Mouse (Mus musculus) CH12.LX (cell line): ENCODE measurements around the gene Klhl29. TPM values are rescaled to one million over a fixed set of nuclear protein-coding genes. Genes with fewer than 3 reads are reported as not detected.
A peak's percentile ranks its signal among the peaks of the same experiment; 100 is the strongest.

Source experiments
- DNase-seq: peaks from one replicate; pipeline ENCODE4 v3.0.0-alpha.2; 2013; ENCODE audit errors: extremely low read depth
- H3K27ac ChIP-seq: 2 replicates; pipeline ENCODE4 v1.5.1; 2012; ENCODE audit warnings: low read depth, mild to moderate bottlenecking, control low read depth, moderate library complexity; ENCODE audit not compliant: insufficient read depth
- H3K27me3 ChIP-seq: replicated peaks from 2 replicates; pipeline ENCODE3; 2012; ENCODE audit warnings: inconsistent platforms
- H3K36me3 ChIP-seq, 2 experiments: replicated peaks in 1 of 2; 2 replicates each; pipeline versions ENCODE3 to v1.6.1; 2012; ENCODE audit warnings: inconsistent platforms in 1 of 2, low read length in 1 of 2, mild to moderate bottlenecking in 1 of 2, mixed read lengths in 1 of 2, moderate library complexity in 1 of 2; ENCODE audit not compliant: control insufficient read depth in 1 of 2, insufficient read depth in 1 of 2
- H3K4me1 ChIP-seq, 2 experiments: 2 replicates each; pipeline ENCODE4 v1.6.1; 2012; ENCODE audit warnings: inconsistent platforms in 1 of 2, moderate library complexity in 1 of 2; ENCODE audit not compliant: insufficient read depth in 2 of 2, control insufficient read depth in 1 of 2
- H3K4me2 ChIP-seq: 2 replicates; pipeline ENCODE4 v1.6.1; 2012; ENCODE audit warnings: low read depth, mild to moderate bottlenecking, control low read depth; ENCODE audit not compliant: poor library complexity, insufficient read depth, severe bottlenecking
- H3K4me3 ChIP-seq, 3 experiments: fragments of 150-350 bp in 1 of 3; sonication (generic) in 1 of 3; replicated peaks in 1 of 3; 2 replicates each; pipeline versions ENCODE3 to v1.5.1; 2011 to 2012; ENCODE audit warnings: low read depth in 2 of 3, low read length in 2 of 3, mild to moderate bottlenecking in 2 of 3, moderate library complexity in 2 of 3, control low read depth in 1 of 3, improper control_type of control experiment in 1 of 3, inconsistent platforms in 1 of 3, mixed read lengths in 1 of 3; ENCODE audit not compliant: poor library complexity in 1 of 3
- H3K79me2 ChIP-seq: replicated peaks from 2 replicates; pipeline ENCODE4 v1.6.1; 2012; ENCODE audit warnings: mild to moderate bottlenecking, moderate library complexity; ENCODE audit not compliant: control insufficient read depth, poor library complexity, insufficient read depth, severe bottlenecking; ENCODE audit errors: extremely low read depth
- H3K9ac ChIP-seq: 2 replicates; pipeline ENCODE4 v1.6.1; 2012; ENCODE audit warnings: low read depth, mild to moderate bottlenecking, control low read depth, moderate library complexity; ENCODE audit not compliant: insufficient read depth
- H3K9me3 ChIP-seq: replicated peaks from 2 replicates; pipeline ENCODE3; 2012; ENCODE audit warnings: low read length, inconsistent platforms, mixed read lengths
- CHD1 ChIP-seq: IDR thresholded peaks from 2 replicates; pipeline ENCODE4 v1.6.1; 2012; ENCODE audit warnings: low read depth, low read length, improper control_type of control experiment, inconsistent platforms
- CTCF ChIP-seq, 2 experiments: IDR thresholded peaks in 1 of 2; conservative IDR thresholded peaks in 1 of 2; 2 replicates each; pipeline ENCODE4 v1.5.1; 2011 to 2012; ENCODE audit warnings: low read depth in 2 of 2, low read length in 2 of 2, improper control_type of control experiment in 1 of 2, inconsistent platforms in 1 of 2, mild to moderate bottlenecking in 1 of 2, moderate library complexity in 1 of 2
- ELF1 ChIP-seq: IDR thresholded peaks from 2 replicates; pipeline ENCODE4 v1.6.1; 2014; ENCODE audit warnings: low read depth, mild to moderate bottlenecking, inconsistent platforms, low read length, improper control_type of control experiment
- GABPA ChIP-seq: IDR thresholded peaks from 2 replicates; pipeline ENCODE4 v1.6.1; 2012; ENCODE audit warnings: low read depth, low read length, improper control_type of control experiment, inconsistent platforms; ENCODE audit not compliant: insufficient replicate concordance
- JUN ChIP-seq: IDR thresholded peaks from 2 replicates; pipeline ENCODE4 v1.6.1; 2011; ENCODE audit warnings: low read depth, mild to moderate bottlenecking, low read length, improper control_type of control experiment, moderate library complexity; ENCODE audit not compliant: insufficient read depth
- JUND ChIP-seq: conservative IDR thresholded peaks from 2 replicates; pipeline ENCODE4 v1.6.1; 2011; ENCODE audit warnings: low read depth, low read length, improper control_type of control experiment
- KAT2A ChIP-seq: IDR thresholded peaks from 2 replicates; pipeline ENCODE4 v1.6.1; 2012; ENCODE audit warnings: low read length, improper control_type of control experiment, inconsistent platforms; ENCODE audit not compliant: insufficient replicate concordance
- MAX ChIP-seq: IDR thresholded peaks from 2 replicates; pipeline ENCODE4 v1.6.1; 2011; ENCODE audit warnings: low read length, improper control_type of control experiment
- MAZ ChIP-seq: IDR thresholded peaks from 2 replicates; pipeline ENCODE4 v1.6.1; 2012; ENCODE audit warnings: low read depth, mild to moderate bottlenecking, inconsistent platforms, low read length, improper control_type of control experiment, moderate library complexity
- POLR2AphosphoS2 ChIP-seq: IDR thresholded peaks from 2 replicates; pipeline ENCODE4 v1.6.1; 2011; ENCODE audit warnings: low read depth, low read length, improper control_type of control experiment
- RAD21 ChIP-seq: IDR thresholded peaks from 2 replicates; pipeline ENCODE4 v1.6.1; 2011; ENCODE audit warnings: low read depth, mild to moderate bottlenecking, low read length, improper control_type of control experiment, moderate library complexity
- RCOR1 ChIP-seq: conservative IDR thresholded peaks from 2 replicates; pipeline ENCODE4 v1.6.1; 2012; ENCODE audit warnings: low read depth, mild to moderate bottlenecking, inconsistent platforms, low read length, improper control_type of control experiment
- SMC3 ChIP-seq: IDR thresholded peaks from 2 replicates; pipeline ENCODE4 v1.6.1; 2011; ENCODE audit warnings: low read depth, low read length, improper control_type of control experiment
- UBTF ChIP-seq: IDR thresholded peaks from 2 replicates; pipeline ENCODE4 v1.6.1; 2012; ENCODE audit warnings: low read depth, mild to moderate bottlenecking, inconsistent platforms, low read length, improper control_type of control experiment, moderate library complexity
- ZC3H11A ChIP-seq: IDR thresholded peaks from 2 replicates; pipeline ENCODE4 v1.6.1; 2012; ENCODE audit warnings: low read depth, mild to moderate bottlenecking, inconsistent platforms, low read length, improper control_type of control experiment
- ZNF384 ChIP-seq: IDR thresholded peaks from 2 replicates; pipeline ENCODE4 v1.6.1; 2012; ENCODE audit warnings: low read depth, low read length, improper control_type of control experiment, inconsistent platforms
- dilution Hi-C: fragments of 300-500 bp; cut with MboI; formaldehyde crosslinking; loops from 2 replicates; pipeline ENCODE4 v1.14.3; 2020; ENCODE audit warnings: low sequenced_read_pairs; ENCODE audit not compliant: extremely low pct_unique_long_range_greater_than_20kb, extremely low pct_ligation_motif_present
- in situ Hi-C: fragments of 300-500 bp; cut with MboI; formaldehyde crosslinking; loops from 3 replicates; pipeline ENCODE4 v1.14.3; 2019; ENCODE audit warnings: low sequenced_read_pairs, low pct_ligation_motif_present, low pct_unique_long_range_greater_than_20kb, mixed read lengths
- polyA plus RNA-seq: library from polyadenylated mRNA; unstranded; fragments of >175 nt; gene quantifications from 2 replicates; pipeline ENCODE4 v1.2.1, GENCODE M21; 2012; ENCODE audit warnings: low read depth; ENCODE audit not compliant: insufficient read length
- total RNA-seq, 2 experiments: library from RNA; depleted of rRNA; stranded (reverse); fragments of 300-350 nt in 1 of 2; fragments of >200 nt in 1 of 2; gene quantifications; 2 replicates each; pipeline ENCODE4 v1.2.3; 2012 to 2014

Gene Klhl29
- total and polyA plus RNA-seq, 3 experiments = 0.04 TPM; not detected in 2

GRCm38 (mm10) chr12:5410391-5411115, 35.1 kb upstream of the Klhl29 start:
- dilution Hi-C loops = no loop called here
- Histone ChIP-seq H3K36me3 (no peaks in the 10 kb centered on the region), H3K27ac (no peak overlapping the region), H3K4me1 (peaks cover 0 to 30% of the 10 kb centered on the region in 2 experiments; a peak in 2 of 4 replicates), H3K9ac (no peak overlapping the region), H3K4me3 (no peak overlapping the region), H3K4me2 (no peak overlapping the region), H3K27me3 (no peaks in the 10 kb centered on the region), H3K79me2 (no peaks in the 10 kb centered on the region)
- peak; percentile 86 for DNase-seq
- in situ Hi-C loops = no loop called here
- TF ChIP-seq SMC3 (peak; percentile 35), CHD1 (no peak), POLR2AphosphoS2 (no peak), RAD21 (peak; percentile 43), RCOR1 (no peak), CTCF (conservative IDR thresholded peaks at IDR 0.05 in 1 of 2, IDR thresholded peaks at IDR 0.05 in 1 of 2; ENCODE audit: low read depth in 2 of 2, low read length in 2 of 2) (peak; percentile 24 to 53; a peak in 2 of 4 replicates), ZC3H11A (no peak)
- TF ChIP-seq, all 38 proteins: peak for 3
- H3K9me3 ChIP-seq = no peaks in the 10 kb centered on the region

GRCm38 (mm10) chr12:5407175-5407574, 31.7 kb upstream of the Klhl29 start:
- H3K27ac ChIP-seq = no peak overlapping the region
- peaks cover 0 to 29% of the 10 kb centered on the region in 2 experiments; a peak in 2 of 4 replicates for H3K4me1 ChIP-seq
- no peaks in the 10 kb centered on the region for H3K79me2 ChIP-seq
- no peaks in the 10 kb centered on the region for H3K36me3 ChIP-seq
- no peaks in the 10 kb centered on the region for H3K27me3 ChIP-seq
- no peak overlapping the region for H3K4me2 ChIP-seq
- no peak for DNase-seq
- H3K9me3 ChIP-seq = no peaks in the 10 kb centered on the region
- TF ChIP-seq ZNF384 = no peak
- no peak for TF ChIP-seq MAZ
- TF ChIP-seq ELF1 = no peak
- no peak for TF ChIP-seq MAX
- no peak for TF ChIP-seq GABPA
- no peak for TF ChIP-seq JUN
- TF ChIP-seq RAD21 = no peak
- no peak for TF ChIP-seq UBTF
- no peak for TF ChIP-seq KAT2A
- TF ChIP-seq JUND = no peak
- TF ChIP-seq, all 38 proteins: peak for 0
- dilution Hi-C loops (no loop called here), in situ Hi-C loops (no loop called here)
- Histone ChIP-seq H3K9ac (no peak overlapping the region), H3K4me3 (no peak overlapping the region)
